Mouse (Mus musculus) kidney, embryonic 14.5 days (tissue): ENCODE results near the gene Loxl3. TPM values are rescaled to one million over a fixed set of nuclear protein-coding genes. Genes with fewer than 3 reads are reported as not detected.

Experiments used
- ATAC-seq: fragments of 200-750 bp; cut with Nextera tagmentation; 2 replicates; pipeline ENCODE4 v1.8.0; 2017; ENCODE audit warnings: moderate number of reproducible peaks, mild to moderate bottlenecking, moderate TSS enrichment, moderate library complexity; ENCODE audit not compliant: low FRiP score, low TSS enrichment
- H3K27ac ChIP-seq: fragments of 300-500 bp; sonication (generic); 2 replicates; pipeline ENCODE4 v1.5.1; 2014; ENCODE audit warnings: low read depth, mild to moderate bottlenecking, low read length, moderate library complexity, mixed read lengths
- H3K27me3 ChIP-seq: fragments of 300-500 bp; sonication (generic); 2 replicates; pipeline ENCODE4 v1.6.1; 2014; ENCODE audit warnings: mild to moderate bottlenecking, low read length; ENCODE audit not compliant: control insufficient read depth, insufficient read depth
- H3K36me3 ChIP-seq: fragments of 300-500 bp; sonication (generic); 2 replicates; pipeline ENCODE4 v1.6.1; 2014; ENCODE audit warnings: low read length, mixed read lengths; ENCODE audit not compliant: control insufficient read depth, insufficient read depth
- H3K4me1 ChIP-seq: fragments of 300-500 bp; sonication (generic); 2 replicates; pipeline ENCODE4 v1.6.1; 2014; ENCODE audit warnings: low read length, mixed read lengths; ENCODE audit not compliant: control insufficient read depth, insufficient read depth
- H3K4me2 ChIP-seq: fragments of 300-500 bp; sonication (generic); replicated peaks from 2 replicates; pipeline ENCODE4 v1.6.1; 2014; ENCODE audit warnings: low read depth, mild to moderate bottlenecking, low read length
- H3K4me3 ChIP-seq: fragments of 300-500 bp; sonication (generic); 2 replicates; pipeline ENCODE4 v1.5.1; 2014; ENCODE audit warnings: mild to moderate bottlenecking, low read length
- H3K9ac ChIP-seq: fragments of 300-500 bp; sonication (generic); 2 replicates; pipeline ENCODE4 v1.6.1; 2014; ENCODE audit warnings: low read depth, mild to moderate bottlenecking, low read length, moderate library complexity
- H3K9me3 ChIP-seq: fragments of 300-500 bp; sonication (generic); 2 replicates; pipeline ENCODE4 v1.6.1; 2016; ENCODE audit warnings: low read length; ENCODE audit not compliant: control insufficient read depth
- WGBS: fragments of 180-500 bp; shearing (Covaris S2); extraction: QIAGEN DNeasy Blood & Tissue Kit; methylation state at CpG from one replicate; pipeline ENCODE4 v1.1.7; 2014; 5-methylcytosine and 5-hydroxymethylcytosine counted together
- polyA plus RNA-seq: library from polyadenylated mRNA; unstranded; fragments of >200 nt; fragmentation: Nextera tagmentation; extraction: Ambion mirVana; gene quantifications from 2 replicates; pipeline ENCODE4 v1.2.1, GENCODE M21; 2014

Gene Loxl3
- polyA plus RNA-seq, 1 experiment from 2014 or later, result 14.3 TPM

DNA sequence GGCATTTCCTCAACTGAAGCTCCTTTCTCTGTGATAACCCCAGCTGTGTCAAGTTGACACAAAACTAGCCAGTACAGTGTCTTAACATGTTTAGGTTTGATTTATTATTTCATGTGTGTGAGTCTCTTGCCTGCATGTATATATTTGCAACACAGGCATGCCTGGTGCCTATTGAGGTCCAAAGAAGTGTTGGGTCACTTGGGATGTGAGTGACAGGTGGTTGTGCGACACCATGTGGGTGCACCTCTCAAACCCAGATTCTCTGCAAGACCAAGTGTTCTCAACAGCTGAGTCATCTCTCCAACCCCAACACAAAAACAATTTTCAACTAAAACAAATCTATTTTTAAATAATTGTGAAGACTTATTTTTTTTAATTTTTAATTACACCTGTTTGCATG is 30.9 kb upstream of the Loxl3 start:
- Histone ChIP-seq H3K4me3 (no peak overlapping the region), H3K27ac (no peak overlapping the region), H3K9me3 (no peaks in the 10 kb centered on the region), H3K36me3 (no peaks in the 10 kb centered on the region), H3K4me2 (no peak overlapping the region), H3K9ac (no peak overlapping the region), H3K27me3 (no peaks in the 10 kb centered on the region), H3K4me1 (no peaks in the 10 kb centered on the region)
- no peak for ATAC-seq
- 93% methylated on average over 1 of the region's 1 CpGs for WGBS

DNA sequence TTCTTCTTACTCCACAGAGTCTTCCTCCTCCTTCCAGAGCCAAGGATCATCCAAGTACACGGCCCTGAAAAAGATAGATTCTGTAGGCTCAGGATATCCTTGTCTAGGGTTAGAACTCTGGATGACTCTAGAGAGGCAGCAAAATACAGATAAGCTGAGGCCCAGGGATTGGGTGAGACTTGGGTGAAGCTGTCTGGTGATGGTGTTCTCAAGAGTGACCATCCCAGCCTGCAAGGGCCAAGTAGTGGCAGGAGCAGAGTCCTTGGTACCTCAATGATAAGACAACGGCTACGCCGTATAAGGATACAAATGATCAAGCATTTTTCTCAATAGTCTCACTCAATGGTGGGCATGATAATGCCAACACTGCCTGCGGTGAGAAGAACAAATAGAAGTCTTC is 30.1 kb upstream of the Loxl3 start:
- Histone ChIP-seq H3K4me2 (no peak overlapping the region), H3K36me3 (no peaks in the 10 kb centered on the region), H3K9me3 (no peaks in the 10 kb centered on the region), H3K4me1 (no peaks in the 10 kb centered on the region), H3K9ac (no peak overlapping the region), H3K27me3 (no peaks in the 10 kb centered on the region), H3K27ac (no peak overlapping the region), H3K4me3 (no peak overlapping the region)
- 89% methylated on average over 5 of the region's 5 CpGs for WGBS
- no peak for ATAC-seq

DNA sequence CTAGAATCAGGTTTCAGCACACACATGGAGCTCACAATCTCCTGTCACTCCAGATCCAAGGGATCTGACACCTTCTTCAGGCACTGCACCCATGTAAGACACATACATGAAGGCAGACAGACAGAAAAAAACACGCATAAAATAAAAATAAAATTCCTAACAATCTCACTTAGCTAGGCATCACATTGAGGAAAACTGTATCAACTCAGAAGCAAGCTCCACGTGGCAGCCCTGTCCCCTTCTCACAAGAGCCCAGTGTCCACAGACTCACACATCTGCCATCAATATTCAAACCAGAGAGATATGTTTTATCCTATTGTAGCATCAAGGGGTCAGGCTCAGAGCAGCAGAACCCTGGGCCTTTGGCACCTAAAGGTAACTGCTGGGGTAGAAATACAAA is 29.7 kb upstream of the Loxl3 start:
- ATAC-seq, result no peak
- H3K27ac ChIP-seq, result no peak overlapping the region

DNA sequence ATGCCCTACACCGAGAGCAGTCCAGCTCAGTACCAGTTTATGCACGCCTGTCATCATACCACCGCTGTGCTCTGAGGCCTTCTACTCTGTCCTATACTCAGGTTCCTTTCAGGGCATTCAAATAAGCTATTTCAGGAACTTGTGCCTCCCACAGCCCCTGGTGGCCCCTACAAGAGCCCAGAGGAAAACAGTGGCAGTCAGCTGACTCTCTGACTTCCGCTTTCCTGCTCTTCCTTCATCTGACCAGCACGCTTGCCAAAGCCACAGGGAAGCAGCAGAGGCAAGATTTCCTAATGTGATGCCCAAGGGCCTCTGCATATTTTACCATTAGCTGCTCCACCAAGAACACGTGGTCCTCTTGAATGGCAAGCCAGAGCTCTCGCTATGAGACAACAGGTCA is 29.1 kb upstream of the Loxl3 start:
- WGBS, result 64% methylated on average over 7 of the region's 7 CpGs
- no peaks in the 10 kb centered on the region for H3K27me3 ChIP-seq
- H3K4me3 ChIP-seq, result no peak overlapping the region
- H3K4me2 ChIP-seq, result no peak overlapping the region
- H3K9ac ChIP-seq, result no peak overlapping the region
- H3K36me3 ChIP-seq, result no peaks in the 10 kb centered on the region
- H3K9me3 ChIP-seq, result no peaks in the 10 kb centered on the region
- H3K4me1 ChIP-seq, result no peaks in the 10 kb centered on the region
- no peak overlapping the region for H3K27ac ChIP-seq
- no peak for ATAC-seq

More for the DNA sequence above, 29.7 kb upstream of the Loxl3 start:
- H3K4me2 ChIP-seq, result no peak overlapping the region
- H3K9ac ChIP-seq, result no peak overlapping the region
- no peaks in the 10 kb centered on the region for H3K4me1 ChIP-seq
- H3K9me3 ChIP-seq, result no peaks in the 10 kb centered on the region
- H3K27me3 ChIP-seq, result no peaks in the 10 kb centered on the region
- 80% methylated on average over 2 of the region's 2 CpGs for WGBS
- no peaks in the 10 kb centered on the region for H3K36me3 ChIP-seq
- H3K4me3 ChIP-seq, result no peak overlapping the region

DNA sequence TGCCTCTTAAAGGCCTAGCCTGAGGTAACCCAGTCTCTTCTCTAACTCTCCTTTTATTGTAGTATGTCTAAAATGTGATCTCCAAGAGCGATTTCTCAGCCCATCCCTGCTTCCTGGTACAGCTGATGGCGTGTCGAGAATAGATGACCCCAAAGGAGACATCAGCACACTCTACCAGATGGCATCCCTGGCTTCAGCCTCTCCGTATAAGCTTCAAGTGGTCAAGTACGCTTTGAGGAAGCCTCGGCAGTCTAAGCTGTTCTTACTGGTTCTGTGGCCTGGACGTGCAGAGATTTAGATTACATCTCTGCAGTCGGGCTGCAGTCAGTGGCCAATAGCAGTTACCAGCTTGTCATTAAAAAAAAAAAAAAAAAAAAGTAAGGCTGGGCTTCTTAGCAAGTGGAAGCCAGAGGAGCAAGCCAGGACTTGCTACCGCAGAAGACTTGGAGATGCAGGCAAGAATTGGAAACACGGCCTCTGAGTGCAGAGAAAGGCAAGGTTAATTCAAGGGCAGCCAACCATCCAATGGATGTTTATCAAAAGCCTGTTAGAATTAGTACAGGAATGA is 28.4 kb upstream of the Loxl3 start:
- no peak overlapping the region for H3K4me3 ChIP-seq
- 75% methylated on average over 10 of the region's 10 CpGs for WGBS
- H3K4me1 ChIP-seq, result no peaks in the 10 kb centered on the region
- no peak overlapping the region for H3K9ac ChIP-seq
- no peak for ATAC-seq
- no peaks in the 10 kb centered on the region for H3K9me3 ChIP-seq
- H3K36me3 ChIP-seq, result no peaks in the 10 kb centered on the region
- no peaks in the 10 kb centered on the region for H3K27me3 ChIP-seq
- H3K4me2 ChIP-seq, result no peak overlapping the region
- H3K27ac ChIP-seq, result no peak overlapping the region

DNA sequence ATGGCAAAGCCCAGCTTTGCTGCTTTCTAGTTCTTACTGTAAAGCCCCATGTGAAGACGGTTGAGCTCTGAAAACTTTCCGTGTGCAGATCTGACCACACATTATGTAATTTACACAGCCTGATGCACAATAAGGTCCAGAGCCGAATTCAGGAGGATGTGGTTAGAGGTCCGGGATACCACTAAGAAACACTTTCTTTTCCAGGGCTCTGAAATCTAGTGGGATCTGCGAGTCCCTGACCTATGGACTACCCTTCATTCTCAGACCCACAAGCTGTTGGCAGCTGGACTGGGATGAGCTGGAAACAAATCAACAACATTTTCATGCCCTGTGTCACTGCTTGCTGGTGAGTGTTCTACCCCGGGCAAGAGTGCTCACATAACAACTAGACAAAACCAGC is 27.9 kb upstream of the Loxl3 start:
- H3K27me3 ChIP-seq, result no peaks in the 10 kb centered on the region

DNA sequence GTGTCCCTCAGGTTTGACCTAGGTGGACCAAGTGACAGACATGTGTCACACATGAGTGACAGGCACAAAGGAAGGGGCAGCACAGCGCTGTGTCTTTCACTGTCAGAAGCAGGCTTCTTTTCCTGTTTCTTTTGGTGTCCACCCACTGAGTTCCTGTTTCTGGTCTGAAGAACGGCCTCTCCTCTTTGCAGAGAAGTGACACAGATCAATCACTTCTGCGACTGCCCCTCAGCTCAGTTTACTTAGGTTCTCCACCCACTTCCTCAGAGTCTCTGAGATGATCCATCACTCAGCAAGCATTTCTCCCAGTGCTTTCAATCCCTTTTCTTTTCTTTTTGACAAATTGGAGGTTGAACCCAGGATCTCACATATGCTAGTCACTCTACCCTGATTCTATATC is 25.3 kb upstream of the Loxl3 start:
- no peaks in the 10 kb centered on the region for H3K36me3 ChIP-seq
- no peak overlapping the region for H3K9ac ChIP-seq
- no peaks in the 10 kb centered on the region for H3K4me1 ChIP-seq
- ATAC-seq, result no peak
- H3K4me2 ChIP-seq, result no peak overlapping the region
- H3K27ac ChIP-seq, result no peak overlapping the region
- no peak overlapping the region for H3K4me3 ChIP-seq
- no peaks in the 10 kb centered on the region for H3K27me3 ChIP-seq
- 37% methylated on average over 3 of the region's 3 CpGs for WGBS
- H3K9me3 ChIP-seq, result no peaks in the 10 kb centered on the region

More for the DNA sequence above, 27.9 kb upstream of the Loxl3 start:
- Histone ChIP-seq H3K4me1 (no peaks in the 10 kb centered on the region), H3K4me3 (no peak overlapping the region), H3K36me3 (no peaks in the 10 kb centered on the region), H3K4me2 (no peak overlapping the region), H3K9me3 (no peaks in the 10 kb centered on the region), H3K27ac (no peak overlapping the region), H3K9ac (no peak overlapping the region)
- 84% methylated on average over 6 of the region's 6 CpGs for WGBS
- ATAC-seq, result no peak

DNA sequence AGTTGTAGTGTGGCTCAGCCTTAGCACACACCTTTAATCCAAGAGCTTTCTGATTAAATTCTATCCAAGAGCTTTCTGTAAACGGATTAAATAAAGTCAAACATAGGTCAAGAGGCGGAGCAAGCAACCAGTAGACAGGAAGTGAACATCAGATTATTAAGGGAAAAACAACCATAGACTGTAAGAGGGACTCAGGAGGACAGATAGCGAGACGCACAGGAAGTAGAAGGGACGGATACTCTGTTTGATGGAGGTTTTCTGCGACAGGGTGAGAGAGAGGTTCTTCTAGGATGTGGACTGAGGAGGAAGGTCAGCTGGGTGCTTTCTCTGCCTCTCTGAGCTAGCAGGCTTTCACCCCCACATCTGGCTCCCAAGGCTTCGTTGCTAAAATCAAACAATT is 24.0 kb upstream of the Loxl3 start:
- Histone ChIP-seq H3K27ac (no peak overlapping the region), H3K4me1 (no peaks in the 10 kb centered on the region), H3K27me3 (no peaks in the 10 kb centered on the region), H3K9ac (no peak overlapping the region), H3K9me3 (no peaks in the 10 kb centered on the region), H3K36me3 (no peaks in the 10 kb centered on the region), H3K4me2 (no peak overlapping the region), H3K4me3 (no peak overlapping the region)
- ATAC-seq, result no peak
- 62% methylated on average over 7 of the region's 7 CpGs for WGBS

DNA sequence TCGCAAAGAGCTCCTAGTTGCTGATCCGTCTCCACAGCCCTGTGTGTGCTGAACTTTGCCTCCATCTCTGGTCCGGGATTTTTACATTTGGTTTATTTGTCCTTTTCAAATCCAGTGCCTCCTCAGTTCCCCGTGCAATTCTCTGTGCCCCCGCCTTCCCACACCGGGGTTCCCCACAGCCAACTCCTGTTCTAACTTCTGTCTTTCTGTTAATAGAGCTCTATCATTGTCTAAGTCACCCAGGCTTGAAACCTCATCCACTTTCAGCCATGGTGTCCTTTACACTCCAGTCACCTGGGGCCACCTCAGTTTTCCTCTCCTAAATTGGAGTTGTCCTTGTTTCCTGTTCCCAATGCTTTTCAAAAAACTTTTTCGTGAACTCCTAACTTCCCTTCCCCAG is 22.7 kb upstream of the Loxl3 start:
- Histone ChIP-seq H3K4me1 (no peaks in the 10 kb centered on the region), H3K9me3 (no peaks in the 10 kb centered on the region), H3K27ac (no peak overlapping the region), H3K9ac (no peak overlapping the region), H3K27me3 (no peaks in the 10 kb centered on the region), H3K4me2 (no peak overlapping the region), H3K36me3 (no peaks in the 10 kb centered on the region), H3K4me3 (no peak overlapping the region)
- 85% methylated on average over 7 of the region's 7 CpGs for WGBS
- no peak for ATAC-seq
